Mouse (Mus musculus) adrenal gland, adult 8-10 months (tissue): ENCODE data around the gene Adamts14. TPM values are rescaled to one million over a fixed set of nuclear protein-coding genes. Genes with fewer than 3 reads are reported as not detected.

Experiments used
- DNase-seq: peaks from one replicate; pipeline ENCODE4 v3.0.0; 2022
- total RNA-seq, 4 experiments: library from RNA; stranded (reverse); gene quantifications; 2 replicates each; pipeline ENCODE4 v1.2.4; 2022

The Adamts14 gene
- total RNA-seq, 4 experiments from 2014 or later: 1.7 to 3.9 (median 1.9) TPM

DNA sequence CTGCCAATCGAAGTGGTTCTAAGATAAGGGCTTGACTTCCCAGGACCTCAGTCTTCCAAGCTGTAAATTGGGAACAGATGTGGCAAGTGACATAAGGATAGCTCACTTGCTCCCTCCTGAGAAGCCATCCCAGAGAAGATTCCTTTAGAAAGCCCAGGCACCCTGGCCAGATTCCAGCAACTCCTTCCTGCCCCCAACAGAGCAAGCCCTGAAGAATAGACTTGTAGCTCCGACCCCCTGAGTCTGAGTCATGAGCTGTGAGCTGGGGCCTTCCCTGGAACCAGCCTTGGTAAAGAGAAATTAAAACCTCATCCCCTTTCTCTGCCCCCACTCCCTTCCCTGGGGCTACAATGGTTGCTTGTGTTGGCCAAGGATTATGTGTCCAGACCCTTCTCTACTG lies 1.3 kb upstream of the Adamts14 start:
- no peak for DNase-seq

DNA sequence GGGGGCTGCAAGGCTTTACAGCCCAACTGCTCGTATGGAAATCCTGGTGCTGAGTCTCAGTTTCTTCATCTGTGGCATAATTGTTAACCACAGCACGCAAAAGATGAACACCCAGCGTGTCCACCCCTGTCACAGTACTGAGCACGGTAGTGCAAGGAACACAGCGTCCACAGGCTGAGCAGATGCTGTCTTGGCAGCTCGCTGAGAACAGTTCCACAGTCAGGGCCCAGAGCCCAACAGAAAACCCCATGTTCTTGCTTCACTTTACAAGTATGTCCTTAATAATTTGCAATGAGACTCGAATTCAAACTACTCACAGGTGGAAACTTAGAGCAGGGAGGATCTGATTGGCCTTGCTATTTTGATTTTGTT lies 592 bp upstream of the Adamts14 start:
- DNase-seq: no peak

- DNase-seq: no peak
Observed at GRCm38 (mm10) chr10:61272631-61273030, 607 bp downstream of the Adamts14 start.

GRCm38 (mm10) chr10:61272089-61272626 lies 1.1 kb downstream of the Adamts14 start:
- DNase-seq: no peak

GRCm38 (mm10) chr10:61267378-61267777 lies 5.9 kb downstream of the Adamts14 start:
- DNase-seq: no peak

DNA sequence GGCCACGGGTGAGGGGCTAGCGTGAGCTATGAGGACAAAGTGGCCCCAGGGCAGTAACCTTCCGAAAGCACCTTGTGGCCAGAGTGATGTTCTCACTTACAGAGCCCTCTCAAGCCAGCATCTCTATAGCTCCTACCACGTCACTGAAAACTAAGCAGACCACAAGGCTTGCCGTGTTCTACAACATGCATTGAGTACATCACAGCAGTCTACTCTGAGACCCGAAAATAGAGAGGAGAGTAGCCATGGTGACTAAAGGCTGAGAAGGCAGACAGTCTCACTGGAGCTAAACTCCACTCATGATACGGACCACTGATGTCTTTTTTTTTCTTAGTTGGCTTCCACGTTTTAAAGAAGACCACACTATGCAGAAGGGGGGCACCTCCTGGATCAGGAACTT lies 9.6 kb downstream of the Adamts14 start:
- DNase-seq: no peak

- no peak for DNase-seq
Observed at GRCm38 (mm10) chr10:61261229-61262156, 11.7 kb downstream of the Adamts14 start.

DNA sequence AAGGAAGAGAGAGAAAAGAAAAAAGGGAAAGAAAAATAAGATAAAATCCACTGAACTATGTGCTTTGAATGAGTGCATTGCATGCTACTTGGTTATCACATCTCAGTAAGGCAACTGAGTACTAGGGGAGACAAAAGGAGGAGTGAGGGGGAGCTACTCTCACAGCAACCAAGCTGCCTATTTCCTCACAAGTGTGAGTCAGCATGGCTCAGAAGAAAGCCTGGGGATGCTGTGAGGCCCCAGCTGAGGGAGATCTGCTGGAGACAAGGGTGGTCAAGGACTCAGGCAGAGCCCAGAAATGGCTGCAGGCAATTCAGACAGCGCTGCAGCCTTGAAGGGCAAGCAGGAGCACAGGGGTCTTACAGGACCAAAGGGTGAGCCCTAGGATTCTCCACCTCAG lies 15.1 kb downstream of the Adamts14 start:
- no peak for DNase-seq

GRCm38 (mm10) chr10:61256665-61257064 lies 16.6 kb downstream of the Adamts14 start:
- no peak for DNase-seq

DNA sequence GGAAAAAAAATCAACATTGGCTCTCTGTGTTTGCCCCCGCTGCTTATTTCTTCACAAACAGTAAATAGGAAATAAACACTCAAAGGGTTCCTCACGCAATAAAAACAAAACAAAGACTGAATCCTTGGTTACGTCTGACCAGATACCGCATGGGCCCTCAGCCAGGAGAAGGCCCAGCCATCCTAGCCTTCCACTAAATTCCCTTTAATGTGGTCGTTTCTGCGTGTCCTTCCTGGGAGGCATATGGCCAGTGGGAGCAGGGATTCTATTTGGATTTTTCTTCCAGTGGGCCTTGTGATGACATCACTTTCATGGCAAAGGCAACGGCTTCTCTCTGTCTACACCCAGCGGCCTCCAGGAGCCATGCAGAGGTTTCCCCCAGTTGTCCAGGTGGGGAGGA lies 18.0 kb downstream of the Adamts14 start:
- DNase-seq: no peak

DNA sequence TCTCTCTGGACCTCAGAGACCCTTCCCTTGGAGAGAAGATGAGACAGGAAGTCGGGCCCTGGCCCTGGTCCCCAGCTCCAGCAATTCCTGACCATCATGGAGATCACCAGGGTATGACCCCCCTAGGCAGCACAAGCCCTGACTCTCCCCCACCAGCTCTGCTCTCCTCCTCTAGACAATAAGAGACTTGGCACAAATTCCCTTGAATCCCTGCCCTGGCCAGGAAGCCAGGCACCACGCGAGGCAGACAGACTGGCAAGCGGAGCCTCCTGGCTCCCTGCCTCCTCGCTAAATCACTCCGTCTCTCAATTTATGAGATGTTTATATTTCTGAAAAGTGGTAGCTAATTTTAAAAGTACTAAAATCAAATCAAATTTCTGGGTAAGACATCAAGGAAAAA lies 18.5 kb downstream of the Adamts14 start:
- no peak for DNase-seq

DNA sequence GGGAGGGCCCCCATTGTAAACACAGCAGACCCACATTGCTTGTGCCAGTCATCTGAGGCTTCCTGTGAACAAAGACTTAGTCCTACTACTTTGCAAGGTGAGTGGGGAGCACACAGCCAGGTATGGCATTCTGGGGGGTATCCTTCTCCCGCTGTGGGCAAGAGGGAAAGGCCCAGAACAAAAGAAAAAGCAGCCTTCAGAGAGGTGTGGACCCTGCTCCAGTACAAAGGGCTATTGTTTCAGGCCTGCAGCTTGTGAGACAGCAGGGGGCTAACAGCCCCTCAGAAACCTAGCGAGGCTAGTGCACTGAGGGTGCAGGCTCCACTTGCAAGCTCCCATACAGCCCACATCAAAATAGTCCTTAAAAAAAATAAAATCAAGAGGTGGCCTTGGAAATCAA lies 23.3 kb downstream of the Adamts14 start:
- no peak for DNase-seq

DNA sequence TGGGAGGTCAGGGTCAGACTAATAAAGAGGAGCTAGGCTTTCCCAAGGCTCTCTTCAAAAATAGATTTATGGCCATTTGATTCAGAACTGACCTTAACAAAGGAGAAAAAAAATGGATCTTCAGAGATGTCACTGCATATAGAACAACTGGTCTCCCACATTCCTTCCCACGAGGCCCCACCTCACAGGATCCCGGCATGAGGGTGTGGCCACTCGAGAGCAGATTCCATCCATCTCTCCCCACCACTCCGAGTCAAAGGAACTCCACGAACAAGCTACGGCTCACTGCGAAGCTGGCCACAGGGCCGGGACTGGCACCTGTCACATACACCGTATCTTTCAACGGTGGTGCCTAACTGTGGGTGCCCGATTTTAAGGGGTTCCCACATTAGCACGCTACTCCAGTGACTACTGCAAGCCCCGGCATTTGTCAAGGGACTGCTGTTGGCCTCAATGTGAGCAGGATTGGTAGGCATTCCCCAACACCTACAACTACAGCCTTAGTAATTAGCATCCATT lies 24.6 kb downstream of the Adamts14 start:
- DNase-seq: no peak

DNA sequence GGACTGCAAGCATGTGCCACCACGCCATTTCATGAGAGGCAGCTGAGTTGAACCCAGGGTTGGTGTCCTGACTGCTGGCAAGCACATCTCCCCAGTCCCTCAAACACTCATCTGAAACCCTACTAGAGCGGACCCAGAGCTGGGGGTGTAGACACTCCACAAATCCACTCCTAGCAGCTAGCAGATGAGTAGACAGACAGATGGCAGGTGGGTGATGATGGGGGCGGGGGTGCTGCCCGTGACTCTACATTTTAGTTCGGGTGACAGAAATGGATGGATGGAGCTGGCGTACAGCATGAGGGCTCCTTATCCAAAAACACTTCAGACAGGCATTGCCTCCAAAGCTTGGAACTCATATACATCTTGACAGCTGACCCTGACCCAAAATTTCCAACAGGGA lies 26.9 kb downstream of the Adamts14 start:
- no peak for DNase-seq

DNA sequence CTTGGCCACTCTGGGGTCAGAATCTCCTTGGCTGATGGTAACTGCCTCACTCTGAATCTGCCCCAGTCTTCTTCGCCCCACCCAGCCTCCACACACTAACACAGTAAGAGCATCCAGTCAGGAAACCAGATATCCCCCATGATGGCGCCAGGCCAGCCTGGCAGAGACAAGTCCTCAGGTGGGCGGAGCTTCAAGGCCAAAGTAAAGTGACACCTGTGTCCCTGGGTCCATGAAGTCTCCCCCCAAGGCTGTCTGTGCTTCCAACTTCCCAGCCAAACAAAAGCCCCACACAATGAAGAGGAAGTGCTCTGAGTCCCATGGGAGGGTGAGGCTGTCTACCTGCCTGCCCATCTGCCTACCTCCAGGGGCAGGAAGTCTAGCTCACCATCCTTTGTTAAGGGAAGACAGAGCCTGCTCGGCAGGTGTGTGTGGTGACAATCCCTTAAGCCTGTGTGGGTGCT lies 31.2 kb downstream of the Adamts14 start:
- no peak for DNase-seq

DNA sequence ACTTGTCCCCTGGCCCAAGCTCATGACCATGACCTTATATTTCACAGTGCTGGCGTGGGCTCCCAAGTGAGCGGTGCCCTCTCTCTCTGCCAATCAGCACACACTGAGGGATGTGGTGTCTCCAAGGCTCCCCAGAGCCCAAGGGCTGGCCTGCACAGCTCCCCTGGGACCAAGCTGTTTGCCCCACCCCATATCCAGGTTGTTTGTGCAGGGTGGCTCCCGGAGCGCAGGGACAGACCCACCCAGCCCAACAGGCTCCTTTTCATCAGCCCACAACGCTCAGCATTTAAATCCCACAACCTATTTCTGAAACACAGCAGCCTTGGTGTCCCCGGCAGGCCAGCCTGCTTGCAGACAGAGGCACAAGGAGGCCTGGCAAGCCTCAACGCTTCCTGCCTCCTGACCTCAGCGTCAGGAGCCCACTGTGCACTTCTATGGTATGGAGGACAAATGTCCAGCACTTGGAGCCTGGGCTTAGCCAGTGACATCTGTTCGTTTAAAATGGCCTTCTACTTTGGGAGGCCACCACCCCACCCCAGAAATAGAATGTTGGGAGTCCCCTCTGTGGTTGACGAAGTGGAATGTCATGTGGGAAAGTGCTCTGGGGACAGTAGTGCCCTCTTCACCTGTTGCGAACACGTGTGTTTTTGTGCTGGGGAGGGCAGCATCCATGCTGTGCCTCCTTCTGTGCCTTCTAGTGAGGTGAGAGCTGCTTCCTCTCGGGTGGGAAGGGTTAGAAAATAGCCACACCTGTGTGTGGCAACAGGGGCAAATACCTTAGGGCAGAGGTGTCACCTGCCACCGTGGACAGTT lies 32.9 kb downstream of the Adamts14 start:
- DNase-seq: no peak

GRCm38 (mm10) chr10:61237391-61237785 lies 35.9 kb downstream of the Adamts14 start:
- DNase-seq: no peak

GRCm38 (mm10) chr10:61236683-61237390 lies 36.4 kb downstream of the Adamts14 start:
- DNase-seq: no peak

- no peak for DNase-seq
Observed at GRCm38 (mm10) chr10:61235677-61236267, 37.5 kb downstream of the Adamts14 start.

GRCm38 (mm10) chr10:61234319-61234718 lies 38.9 kb downstream of the Adamts14 start:
- DNase-seq: no peak

DNA sequence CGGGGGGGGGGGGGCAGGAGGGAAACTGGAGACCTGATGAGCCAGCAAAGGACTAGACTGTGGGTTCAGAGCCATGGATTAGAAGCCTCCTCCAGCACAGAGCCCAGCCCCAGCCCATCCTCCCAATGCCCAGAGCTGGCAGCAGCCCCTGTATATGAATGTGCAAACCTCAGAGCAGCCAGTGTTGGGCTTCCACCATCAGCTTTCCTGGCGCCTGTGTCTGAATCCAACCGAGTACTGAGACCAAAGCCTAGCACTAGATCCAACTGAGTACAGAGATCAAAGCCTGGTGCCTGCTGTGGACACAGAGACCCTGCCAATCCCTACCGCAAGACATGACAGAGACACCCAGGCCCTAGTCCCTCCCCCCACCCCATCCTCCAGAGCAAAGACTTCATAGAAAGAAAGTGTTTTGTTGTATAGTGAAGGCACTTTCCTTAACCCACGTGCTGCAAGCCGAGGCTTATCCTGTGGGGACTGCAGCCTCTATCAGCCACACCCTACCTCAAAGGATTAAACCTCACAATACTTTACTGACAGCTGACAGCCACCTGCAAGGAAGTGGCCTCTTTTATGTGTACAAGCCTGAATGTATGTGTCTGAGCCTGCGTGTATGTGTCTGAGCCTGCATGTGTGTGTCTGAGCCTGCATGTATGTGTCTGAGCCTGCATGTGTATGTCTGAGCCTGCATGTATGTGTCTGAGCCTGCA lies 40.2 kb downstream of the Adamts14 start:
- DNase-seq: no peak
